Mouse (Mus musculus): Measurements from ENCODE around the gene Pla2g4c. TPM values are rescaled to one million over a fixed set of nuclear protein-coding genes. Genes with fewer than 3 reads are reported as not detected.
"Not testable (repeated sequence)": the region's sequence is repeated elsewhere in the genome, so short reads cannot be mapped to it uniquely, and the experiment has no call there.

Gene Pla2g4c
- 0.30 and 0.39 TPM in 2 replicates for polyA plus RNA-seq (2015; fragmentation: Nextera tagmentation; extraction: Ambion mirVana)

GRCm38 (mm10) chr7:13324316-13324715, at the start of gene Pla2g4c:
Pla2g4c (plus strand) TSS chr7:13324655.
- H3K27ac ChIP-seq, result no peak within 1 kb of the TSS
- no peak for ATAC-seq (replicated peaks; ENCODE audit: insufficient number of reproducible peaks, insufficient read depth, low FRiP score, low read depth)
- no peak within 1 kb of the TSS for H3K4me3 ChIP-seq
- no peak within 1 kb of the TSS for H3K9ac ChIP-seq
- no peak within 1 kb of the TSS for H3K4me2 ChIP-seq
- H3K27me3 ChIP-seq, result no peaks in the 10 kb centered on the region
- WGBS, result 80% methylated on average over 2 of the region's 2 CpGs
- H3K4me1 ChIP-seq (replicated peaks), result no peaks in the 10 kb centered on the region
- no peaks in the 10 kb centered on the region; the same call in 1 of the 2 replicates for H3K36me3 ChIP-seq
- no peaks in the 10 kb centered on the region for H3K9me3 ChIP-seq (replicated peaks)

DNA sequence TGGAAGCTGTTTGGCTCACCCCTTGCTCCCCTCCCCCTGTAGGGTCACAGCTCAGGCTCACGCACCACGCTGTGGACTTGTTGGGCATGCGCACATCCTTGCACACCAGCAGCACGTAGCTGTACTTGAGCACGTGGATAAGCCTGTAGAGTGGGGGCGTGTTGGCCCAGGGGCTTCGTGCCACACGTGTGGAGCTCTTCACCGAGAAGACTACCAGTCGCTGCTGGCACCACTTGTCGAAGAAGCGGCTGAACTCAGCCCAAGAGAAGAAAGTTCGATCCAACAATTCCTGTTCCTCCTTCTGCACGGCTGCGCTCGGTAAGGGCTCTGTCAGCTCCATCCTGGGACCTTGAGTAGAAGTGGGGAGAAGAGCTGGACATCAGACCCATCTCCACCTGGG, 47.4 kb upstream of the Pla2g4c start, which contains the start of gene Lig1:
TSS of gene Lig1 (plus strand) at position 203 of the 400 bp plus-strand sequence.
- peaks cover 34% of the 10 kb centered on the region for H3K36me3 ChIP-seq
- WGBS, result 94% methylated on average over 16 of the region's 16 CpGs
- peak within 1 kb of the TSS; percentile 91 for H3K4me3 ChIP-seq
- H3K9ac ChIP-seq, result peak within 1 kb of the TSS; percentile 82
- ATAC-seq (replicated peaks; ENCODE audit: insufficient number of reproducible peaks, insufficient read depth, low FRiP score, low read depth), result no peak
- peak within 1 kb of the TSS; percentile 87 for H3K4me2 ChIP-seq
- H3K27ac ChIP-seq, result peak within 1 kb of the TSS; percentile 96
- no peaks in the 10 kb centered on the region for H3K9me3 ChIP-seq (replicated peaks)
- no peaks in the 10 kb centered on the region for H3K27me3 ChIP-seq
- peaks cover 7% of the 10 kb centered on the region for H3K4me1 ChIP-seq (replicated peaks)

GRCm38 (mm10) chr7:13277833-13278232, 46.6 kb upstream of the Pla2g4c start:
- H3K4me2 ChIP-seq, result peak overlapping the region; percentile 87
- H3K9ac ChIP-seq, result peak overlapping the region; percentile 82
- peak overlapping the region; percentile 91 for H3K4me3 ChIP-seq
- peaks cover 40% of the 10 kb centered on the region for H3K36me3 ChIP-seq
- 12% methylated on average over 2 of the region's 2 CpGs for WGBS
- no peaks in the 10 kb centered on the region for H3K27me3 ChIP-seq
- H3K4me1 ChIP-seq (replicated peaks), result peaks cover 7% of the 10 kb centered on the region
- H3K9me3 ChIP-seq (replicated peaks), result no peaks in the 10 kb centered on the region
- no peak for ATAC-seq (replicated peaks; ENCODE audit: insufficient number of reproducible peaks, insufficient read depth, low FRiP score, low read depth)
- H3K27ac ChIP-seq, result peak overlapping the region; percentile 96

DNA sequence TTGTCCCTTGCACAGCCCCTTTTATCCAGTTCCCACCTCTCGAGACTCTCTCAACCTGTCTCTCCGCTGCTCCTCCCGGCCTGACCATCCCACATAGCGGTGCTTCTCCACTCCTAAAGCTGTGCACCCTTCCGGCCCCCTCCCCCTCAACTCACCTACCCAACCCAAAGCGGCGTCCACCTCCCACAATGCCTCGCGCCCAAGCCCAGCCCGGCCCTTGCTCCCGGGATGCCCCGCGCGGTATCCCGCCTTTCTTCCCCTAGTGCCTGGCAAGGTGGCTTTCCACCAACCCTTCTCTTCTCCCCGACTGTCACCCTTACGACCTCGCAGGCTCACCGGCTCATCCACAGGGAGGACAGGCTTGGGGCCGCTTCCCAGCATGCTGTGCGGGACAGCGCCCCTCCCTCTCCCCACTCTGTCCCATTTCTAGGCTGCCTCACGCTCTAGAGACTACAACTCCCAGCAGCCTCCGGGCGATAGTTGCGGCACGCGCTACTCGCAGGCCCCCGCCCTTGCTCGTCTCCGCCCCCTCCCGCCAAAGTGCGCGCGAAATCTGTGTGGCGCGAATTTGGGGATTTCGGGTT, 46.1 kb upstream of the Pla2g4c start, which contains the start of gene Zswim9:
TSS of gene Zswim9 (minus strand) at position 414 of the 584 bp plus-strand sequence.
- Histone ChIP-seq H3K27ac (peak within 1 kb of the TSS; percentile 96), H3K36me3 (peaks cover 42% of the 10 kb centered on the region), H3K4me1 (replicated peaks) (peaks cover 7% of the 10 kb centered on the region), H3K4me3 (peak within 1 kb of the TSS; percentile 91), H3K9me3 (replicated peaks) (no peaks in the 10 kb centered on the region), H3K4me2 (peak within 1 kb of the TSS; percentile 87), H3K27me3 (no peaks in the 10 kb centered on the region), H3K9ac (peak within 1 kb of the TSS; percentile 82)
- ATAC-seq (replicated peaks; ENCODE audit: insufficient number of reproducible peaks, insufficient read depth, low FRiP score, low read depth), result peak; percentile 97
- under 1% methylated on average over 39 of the region's 39 CpGs for WGBS

DNA sequence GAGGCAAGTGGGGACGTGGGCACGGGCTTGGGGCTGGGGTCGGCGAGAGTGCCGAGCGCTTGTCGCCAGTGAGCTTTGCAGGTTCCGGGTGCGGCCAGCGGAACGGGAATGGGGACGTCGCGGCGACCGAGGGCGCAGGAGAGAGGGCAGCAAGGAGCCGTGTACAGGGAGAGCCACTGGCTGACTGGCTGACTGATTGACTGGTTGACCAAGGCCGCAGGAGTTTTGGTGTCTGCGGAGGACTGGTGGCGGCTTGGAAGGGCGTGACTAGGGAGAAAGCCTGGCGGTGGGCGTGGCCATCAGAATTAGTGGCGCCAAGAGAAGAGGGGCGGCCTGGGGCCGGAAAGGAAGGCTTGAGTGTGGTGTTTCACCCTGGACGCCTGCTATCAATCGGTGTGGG, 45.5 kb upstream of the Pla2g4c start:
- Histone ChIP-seq H3K9ac (peak overlapping the region; percentile 82), H3K4me2 (peak overlapping the region; percentile 87), H3K27ac (peak overlapping the region; percentile 96), H3K4me3 (peak overlapping the region; percentile 91), H3K36me3 (peaks cover 38% of the 10 kb centered on the region)
- under 1% methylated on average over 20 of the region's 29 CpGs for WGBS
- peak; percentile 61 for ATAC-seq (replicated peaks; ENCODE audit: insufficient number of reproducible peaks, insufficient read depth, low FRiP score, low read depth)
- not testable (repeated sequence) for H3K4me1 ChIP-seq (replicated peaks); H3K27me3 ChIP-seq; H3K9me3 ChIP-seq (replicated peaks)

GRCm38 (mm10) chr7:13288621-13289020, 35.8 kb upstream of the Pla2g4c start:
- ATAC-seq (replicated peaks; ENCODE audit: insufficient number of reproducible peaks, insufficient read depth, low FRiP score, low read depth), result no peak

GRCm38 (mm10) chr7:13290041-13290675, 34.3 kb upstream of the Pla2g4c start:
- peaks cover 59% of the 10 kb centered on the region for H3K36me3 ChIP-seq
- ATAC-seq (replicated peaks; ENCODE audit: insufficient number of reproducible peaks, insufficient read depth, low FRiP score, low read depth), result no peak

More at GRCm38 (mm10) chr7:13288621-13289020, 35.8 kb upstream of the Pla2g4c start:
- H3K27me3 ChIP-seq, result no peaks in the 10 kb centered on the region
- 55% methylated on average over 5 of the region's 5 CpGs for WGBS
- H3K4me3 ChIP-seq, result no peak overlapping the region
- H3K4me1 ChIP-seq (replicated peaks), result no peaks in the 10 kb centered on the region
- peaks cover 51% of the 10 kb centered on the region for H3K36me3 ChIP-seq
- H3K4me2 ChIP-seq, result no peak overlapping the region
- no peak overlapping the region for H3K27ac ChIP-seq
- no peaks in the 10 kb centered on the region for H3K9me3 ChIP-seq (replicated peaks)
- no peak overlapping the region for H3K9ac ChIP-seq

GRCm38 (mm10) chr7:13291370-13291769, 33.1 kb upstream of the Pla2g4c start:
- no peak overlapping the region for H3K27ac ChIP-seq
- H3K4me2 ChIP-seq, result no peak overlapping the region
- no peaks in the 10 kb centered on the region for H3K27me3 ChIP-seq
- no peaks in the 10 kb centered on the region for H3K4me1 ChIP-seq (replicated peaks)
- peaks cover 63% of the 10 kb centered on the region for H3K36me3 ChIP-seq
- H3K4me3 ChIP-seq, result no peak overlapping the region
- ATAC-seq (replicated peaks; ENCODE audit: insufficient number of reproducible peaks, insufficient read depth, low FRiP score, low read depth), result no peak
- H3K9me3 ChIP-seq (replicated peaks), result no peaks in the 10 kb centered on the region
- WGBS, result 85% methylated on average over 2 of the region's 2 CpGs
- no peak overlapping the region for H3K9ac ChIP-seq

More at GRCm38 (mm10) chr7:13290041-13290675, 34.3 kb upstream of the Pla2g4c start:
- Histone ChIP-seq H3K4me1 (replicated peaks) (no peaks in the 10 kb centered on the region), H3K4me2 (no peak overlapping the region), H3K27ac (no peak overlapping the region), H3K27me3 (no peaks in the 10 kb centered on the region), H3K4me3 (no peak overlapping the region), H3K9ac (no peak overlapping the region), H3K9me3 (replicated peaks) (no peaks in the 10 kb centered on the region)
- WGBS, result 88% methylated on average over 1 of the region's 1 CpGs

- Histone ChIP-seq H3K27me3 (no peaks in the 10 kb centered on the region), H3K9ac (no peak overlapping the region), H3K4me3 (no peak overlapping the region), H3K36me3 (peaks cover 63% of the 10 kb centered on the region), H3K27ac (no peak overlapping the region), H3K4me2 (no peak overlapping the region), H3K4me1 (replicated peaks) (no peaks in the 10 kb centered on the region), H3K9me3 (replicated peaks) (no peaks in the 10 kb centered on the region)
- ATAC-seq (replicated peaks; ENCODE audit: insufficient number of reproducible peaks, insufficient read depth, low FRiP score, low read depth), result no peak
- 80% methylated on average over 11 of the region's 11 CpGs for WGBS
These were observed 30.3 kb upstream of the Pla2g4c start for GRCm38 (mm10) chr7:13293878-13294855.

DNA sequence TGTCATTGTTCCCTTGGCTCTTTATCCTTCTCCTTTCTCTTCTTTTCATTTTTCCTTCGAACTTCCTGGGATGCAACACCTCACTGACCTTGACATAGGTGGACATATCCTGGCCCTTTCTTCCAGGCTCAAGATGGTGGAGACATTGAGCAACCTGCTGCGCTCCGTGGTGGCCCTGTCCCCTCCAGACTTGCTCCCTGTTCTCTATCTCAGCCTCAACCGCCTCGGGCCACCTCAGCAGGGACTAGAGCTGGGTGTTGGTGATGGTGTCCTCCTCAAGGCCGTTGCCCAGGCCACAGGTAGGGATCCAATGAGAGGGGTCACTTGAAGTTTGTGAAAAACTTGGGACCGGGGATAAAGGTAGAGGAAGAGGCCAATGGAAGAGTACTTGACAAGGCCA, 29.2 kb upstream of the Pla2g4c start:
- 87% methylated on average over 7 of the region's 7 CpGs for WGBS
- Histone ChIP-seq H3K4me2 (no peak overlapping the region), H3K36me3 (peaks cover 74% of the 10 kb centered on the region), H3K9me3 (replicated peaks) (no peaks in the 10 kb centered on the region), H3K27ac (no peak overlapping the region), H3K27me3 (no peaks in the 10 kb centered on the region), H3K4me1 (replicated peaks) (no peaks in the 10 kb centered on the region), H3K4me3 (no peak overlapping the region), H3K9ac (no peak overlapping the region)
- ATAC-seq (replicated peaks; ENCODE audit: insufficient number of reproducible peaks, insufficient read depth, low FRiP score, low read depth), result no peak

GRCm38 (mm10) chr7:13297636-13298035, 26.8 kb upstream of the Pla2g4c start:
- WGBS, result 78% methylated on average over 1 of the region's 1 CpGs
- peaks cover 66% of the 10 kb centered on the region for H3K36me3 ChIP-seq
- no peak for ATAC-seq (replicated peaks; ENCODE audit: insufficient number of reproducible peaks, insufficient read depth, low FRiP score, low read depth)
- H3K4me1 ChIP-seq (replicated peaks), result no peaks in the 10 kb centered on the region
- no peaks in the 10 kb centered on the region for H3K27me3 ChIP-seq
- no peak overlapping the region for H3K4me3 ChIP-seq
- no peak overlapping the region for H3K9ac ChIP-seq
- H3K27ac ChIP-seq, result no peak overlapping the region
- no peak overlapping the region for H3K4me2 ChIP-seq
- H3K9me3 ChIP-seq (replicated peaks), result no peaks in the 10 kb centered on the region

Data from heart, embryonic 15.5 days (tissue).